Mouse (Mus musculus) layer of hippocampus, postnatal 36 days (tissue): ENCODE results near the gene Sbsn. TPM values are rescaled to one million over a fixed set of nuclear protein-coding genes. Genes with fewer than 3 reads are reported as not detected.

Experiments
- total RNA-seq, 2 experiments: library from RNA; stranded (reverse); gene quantifications; 2 replicates each; pipeline ENCODE4 v1.2.3; 2021

The Sbsn gene
- total RNA-seq, 2 experiments from 2014 or later: 6.4 to 9.7 TPM

Other genes with a start within 250 kb of the Sbsn start
- 100 to 1,000 TPM; 104 to 111 TPM for gene Arhgap33, start 216.4 kb upstream of the Sbsn start, total RNA-seq
- gene Hspb6, start 199.3 kb upstream of the Sbsn start, total RNA-seq: 1 to 10 TPM; 3.3 to 3.7 TPM
- 1 to 10 TPM; 5.7 to 6.9 TPM for gene Proser3, start 199.2 kb upstream of the Sbsn start, total RNA-seq
- gene Lin37, start 191.6 kb upstream of the Sbsn start, total RNA-seq: 10 to 100 TPM; 46.4 to 50.1 TPM
- 10 to 100 TPM; 69.0 to 72.2 TPM for gene U2af1l4, start 188.2 kb upstream of the Sbsn start, total RNA-seq
- 10 to 100 TPM; 10.9 to 11.1 TPM for gene Gm49396, start 188.1 kb upstream of the Sbsn start, total RNA-seq
- gene Psenen, start 187.8 kb upstream of the Sbsn start, total RNA-seq: 10 to 100 TPM; 79.8 to 92.4 TPM
- 1 to 10 TPM; 5.5 to 7.0 TPM for gene Igflr1, start 186.0 kb upstream of the Sbsn start, total RNA-seq
- gene Kmt2b, start 162.7 kb upstream of the Sbsn start, total RNA-seq: 10 to 100 TPM; 42.3 to 53.4 TPM
- not detected for gene Zbtb32, start 152.6 kb upstream of the Sbsn start, total RNA-seq
- gene Upk1a, start 138.6 kb upstream of the Sbsn start, total RNA-seq: under 1 TPM in 1 of 2 experiments, not detected in 1; 0.25 TPM
- 100 to 1,000 TPM; 609 to 715 TPM for gene Cox6b1, start 125.3 kb upstream of the Sbsn start, total RNA-seq
- not detected for gene Etv2, start 115.6 kb upstream of the Sbsn start, total RNA-seq
- gene Rbm42, start 101.2 kb upstream of the Sbsn start, total RNA-seq: 10 to 100 TPM; 72.4 to 76.0 TPM
- 1 to 10 TPM; 4.7 to 5.0 TPM for gene Haus5, start 86.5 kb upstream of the Sbsn start, total RNA-seq
- not detected for gene Pmis2, start 79.9 kb upstream of the Sbsn start, total RNA-seq
- not detected for gene 2200002J24Rik, start 52.5 kb upstream of the Sbsn start, total RNA-seq
- gene Atp4a, start 39.3 kb upstream of the Sbsn start, total RNA-seq: under 1 TPM; 0.35 to 0.70 TPM
- 100 to 1,000 TPM; 107 to 118 TPM for gene Tmem147, start 21.9 kb upstream of the Sbsn start, total RNA-seq
- not detected for gene Gapdhs, start 7.8 kb upstream of the Sbsn start, total RNA-seq
- gene Dmkn, start 12.3 kb downstream of the Sbsn start, total RNA-seq: under 1 TPM in 1 of 2 experiments, not detected in 1; 0.91 TPM
- not detected for gene Krtdap, start 36.4 kb downstream of the Sbsn start, total RNA-seq
- not detected for gene Ffar2, start 72.3 kb downstream of the Sbsn start, total RNA-seq
- not detected for gene Ffar3, start 104.7 kb downstream of the Sbsn start, total RNA-seq
- gene Ffar1, start 110.1 kb downstream of the Sbsn start, total RNA-seq: not detected
- gene Cd22, start 128.9 kb downstream of the Sbsn start, total RNA-seq: not detected
- gene Mag, start 163.4 kb downstream of the Sbsn start, total RNA-seq: 100 to 1,000 TPM; 196 to 197 TPM
- gene Hamp2, start 173.2 kb downstream of the Sbsn start, total RNA-seq: not detected
- not detected for gene Hamp, start 192.6 kb downstream of the Sbsn start, total RNA-seq
- 100 to 1,000 TPM; 116 to 126 TPM for gene Usf2, start 205.3 kb downstream of the Sbsn start, total RNA-seq
- 1 to 10 TPM; 7.5 to 7.7 TPM for gene Lsr, start 222.0 kb downstream of the Sbsn start, total RNA-seq
- under 1 TPM; 0.17 to 0.43 TPM for gene Fam187b, start 222.3 kb downstream of the Sbsn start, total RNA-seq